Mouse (Mus musculus): ENCODE results near the gene Syndig1l. TPM values are rescaled to one million over a fixed set of nuclear protein-coding genes. Genes with fewer than 3 reads are reported as not detected.

Gene Syndig1l
- total RNA-seq, 1 experiment: 0.09 TPM

DNA sequence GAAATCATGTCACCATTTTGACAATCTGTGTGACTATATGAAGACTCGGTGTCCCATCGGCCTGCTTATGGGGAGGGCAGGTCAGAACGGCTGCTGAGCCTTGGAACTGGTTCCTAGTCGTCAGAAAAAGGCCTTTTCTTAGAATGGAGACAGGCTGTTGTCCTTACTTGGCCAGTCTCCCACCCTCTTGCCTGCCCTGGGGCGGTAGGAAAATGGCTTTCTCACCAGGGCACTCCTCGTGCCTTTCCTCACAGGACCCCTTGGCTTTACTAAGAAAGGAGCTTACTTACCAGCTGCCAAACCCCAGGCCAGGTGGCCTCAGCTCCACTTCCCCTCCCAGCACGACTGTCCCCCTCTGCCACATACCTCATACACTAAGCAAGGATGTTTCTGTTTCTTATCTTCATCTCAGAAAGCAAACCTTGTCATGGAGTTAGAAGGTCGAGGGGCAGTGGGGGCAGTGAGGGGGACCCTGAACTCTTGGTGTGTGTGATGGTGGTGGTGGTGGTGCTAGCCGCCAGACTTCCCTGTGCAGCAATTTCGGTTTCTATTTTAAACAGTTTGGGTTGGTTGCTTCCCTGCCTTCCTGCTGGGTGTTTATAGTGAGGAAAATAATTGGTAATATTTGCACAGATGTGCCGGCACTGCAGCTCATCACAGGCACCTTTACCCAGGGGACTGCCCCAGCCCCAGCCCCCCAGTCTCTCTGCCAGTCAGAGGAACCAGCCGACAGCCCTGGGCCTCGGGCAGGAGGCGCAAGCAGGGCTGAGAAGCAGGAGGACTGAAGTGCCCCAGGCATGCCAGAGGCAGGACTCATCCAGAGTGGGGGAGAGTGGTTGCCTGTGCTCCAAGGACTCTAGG lies 23.7 kb downstream of the Syndig1l start:
- Histone ChIP-seq H3K9ac (ENCODE audit: insufficient read depth, low read depth, low read length, poor library complexity, severe bottlenecking) (no peak overlapping the region), H3K36me3 (ENCODE audit: control insufficient read depth, insufficient read depth, low read length, poor library complexity, severe bottlenecking) (no peaks in the 10 kb centered on the region), H3K27ac (ENCODE audit: insufficient read depth, low read depth, low read length, poor library complexity, severe bottlenecking) (no peak overlapping the region), H3K4me1 (ENCODE audit: control insufficient read depth in 2 of 2, insufficient read depth in 2 of 2, low read length in 2 of 2, poor library complexity in 1 of 2) (peaks cover 0 to 12% of the 10 kb centered on the region in 2 experiments; a peak in 1 of 4 replicates), H3K9me3 (ENCODE audit: control insufficient read depth, insufficient read depth, low read depth, low read length) (no peaks in the 10 kb centered on the region), H3K4me3 (ENCODE audit: insufficient read depth in 1 of 2, low read depth in 1 of 2, low read length in 2 of 2, poor library complexity in 1 of 2, severe bottlenecking in 1 of 2) (no peak overlapping the region)
- in situ Hi-C loops (cut with MboI; ENCODE audit: low sequenced_read_pairs in 2 of 2, unreplicated experiment in 2 of 2): no loop called here
- TF ChIP-seq MAFK (IDR thresholded peaks at IDR 0.05; ENCODE audit: insufficient read depth, low read depth, low read length): no peak
- TF ChIP-seq ZC3H11A (IDR thresholded peaks at IDR 0.05; ENCODE audit: borderline replicate concordance, low read depth, low read length): no peak
- no peak for TF ChIP-seq CHD2 (IDR thresholded peaks at IDR 0.05; ENCODE audit: low read depth, low read length)
- TF ChIP-seq HCFC1 (IDR thresholded peaks at IDR 0.05; ENCODE audit: borderline replicate concordance, insufficient read depth, low read length): no peak
- no peak for TF ChIP-seq ZNF384 (IDR thresholded peaks at IDR 0.05; ENCODE audit: low read depth, low read length)
- no peak for DNase-seq (ENCODE audit: low read depth, low spot score)

DNA sequence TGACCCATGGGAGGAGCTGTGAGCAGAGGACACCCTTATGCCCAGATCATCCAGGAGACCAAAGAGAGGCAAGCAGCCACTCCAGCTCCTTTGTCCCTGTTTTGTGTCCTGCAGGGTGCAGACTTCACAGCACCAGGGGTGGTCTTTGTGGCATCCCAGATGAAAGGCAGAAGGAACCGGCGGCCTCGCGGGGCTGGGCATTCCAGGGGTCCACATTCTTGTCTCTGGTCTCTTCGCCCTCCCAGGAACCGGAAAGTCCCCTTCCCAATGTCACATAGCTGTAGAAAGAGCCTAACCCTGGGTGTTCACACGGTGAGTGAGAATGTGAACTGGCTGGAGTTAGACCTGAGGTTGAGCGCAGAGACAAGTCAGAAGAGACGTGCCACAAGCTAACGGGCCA lies 27.0 kb downstream of the Syndig1l start:
- Histone ChIP-seq H3K4me3 (ENCODE audit: insufficient read depth in 1 of 2, low read depth in 1 of 2, low read length in 2 of 2, poor library complexity in 1 of 2, severe bottlenecking in 1 of 2) (no peak overlapping the region), H3K9me3 (ENCODE audit: control insufficient read depth, insufficient read depth, low read depth, low read length) (no peaks in the 10 kb centered on the region), H3K9ac (ENCODE audit: insufficient read depth, low read depth, low read length, poor library complexity, severe bottlenecking) (no peak overlapping the region), H3K36me3 (ENCODE audit: control insufficient read depth, insufficient read depth, low read length, poor library complexity, severe bottlenecking) (no peaks in the 10 kb centered on the region), H3K4me1 (ENCODE audit: control insufficient read depth in 2 of 2, insufficient read depth in 2 of 2, low read length in 2 of 2, poor library complexity in 1 of 2) (peaks cover 0 to 17% of the 10 kb centered on the region in 2 experiments; a peak in 1 of 4 replicates), H3K27ac (ENCODE audit: insufficient read depth, low read depth, low read length, poor library complexity, severe bottlenecking) (no peak overlapping the region)
- no peak for DNase-seq (ENCODE audit: low read depth, low spot score)
- in situ Hi-C loops (cut with MboI; ENCODE audit: low sequenced_read_pairs in 2 of 2, unreplicated experiment in 2 of 2): no loop called here
- TF ChIP-seq ZC3H11A (IDR thresholded peaks at IDR 0.05; ENCODE audit: borderline replicate concordance, low read depth, low read length) (no peak), ZNF384 (IDR thresholded peaks at IDR 0.05; ENCODE audit: low read depth, low read length) (no peak), HCFC1 (IDR thresholded peaks at IDR 0.05; ENCODE audit: borderline replicate concordance, insufficient read depth, low read length) (no peak)

DNA sequence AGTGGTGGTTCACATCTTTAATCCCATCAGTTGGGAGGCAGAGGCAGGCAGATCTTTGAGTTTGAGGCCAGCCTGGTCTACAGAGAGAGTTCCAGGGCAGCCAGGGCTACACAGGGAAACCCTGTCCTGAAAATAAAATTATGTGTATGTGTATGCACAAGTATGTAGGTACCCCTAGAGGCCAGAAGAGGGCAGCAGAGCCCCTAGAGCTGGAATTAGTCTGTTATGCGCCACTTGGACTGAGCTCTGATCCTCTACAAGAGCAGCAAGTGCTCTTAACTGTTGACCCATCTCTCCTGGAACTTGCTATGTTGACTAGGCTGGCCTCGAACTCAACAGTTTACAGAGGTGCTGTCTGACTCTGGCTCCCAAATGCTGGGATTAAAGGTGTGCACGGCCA lies 28.1 kb downstream of the Syndig1l start:
- no peaks in the 10 kb centered on the region for H3K9me3 ChIP-seq (ENCODE audit: control insufficient read depth, insufficient read depth, low read depth, low read length)
- H3K9ac ChIP-seq (ENCODE audit: insufficient read depth, low read depth, low read length, poor library complexity, severe bottlenecking): no peak overlapping the region
- no peak overlapping the region for H3K27ac ChIP-seq (ENCODE audit: insufficient read depth, low read depth, low read length, poor library complexity, severe bottlenecking)
- in situ Hi-C loops (cut with MboI; ENCODE audit: low sequenced_read_pairs in 2 of 2, unreplicated experiment in 2 of 2): no loop called here
- H3K36me3 ChIP-seq (ENCODE audit: control insufficient read depth, insufficient read depth, low read length, poor library complexity, severe bottlenecking): no peaks in the 10 kb centered on the region
- peaks cover 0 to 17% of the 10 kb centered on the region in 2 experiments; a peak in 1 of 4 replicates for H3K4me1 ChIP-seq (ENCODE audit: control insufficient read depth in 2 of 2, insufficient read depth in 2 of 2, low read length in 2 of 2, poor library complexity in 1 of 2)
- peak; percentile 84 for DNase-seq (ENCODE audit: low read depth, low spot score)
- no peak for TF ChIP-seq MAFK (IDR thresholded peaks at IDR 0.05; ENCODE audit: insufficient read depth, low read depth, low read length)
- no peak for TF ChIP-seq HCFC1 (IDR thresholded peaks at IDR 0.05; ENCODE audit: borderline replicate concordance, insufficient read depth, low read length)
- peak; percentile 54 for TF ChIP-seq ZC3H11A (IDR thresholded peaks at IDR 0.05; ENCODE audit: borderline replicate concordance, low read depth, low read length)
- TF ChIP-seq CHD2 (IDR thresholded peaks at IDR 0.05; ENCODE audit: low read depth, low read length): no peak
- TF ChIP-seq ZNF384 (IDR thresholded peaks at IDR 0.05; ENCODE audit: low read depth, low read length): peak; percentile 54; the same call in 1 of the 2 replicates
- no peak overlapping the region for H3K4me3 ChIP-seq (ENCODE audit: insufficient read depth in 1 of 2, low read depth in 1 of 2, low read length in 2 of 2, poor library complexity in 1 of 2, severe bottlenecking in 1 of 2)

DNA sequence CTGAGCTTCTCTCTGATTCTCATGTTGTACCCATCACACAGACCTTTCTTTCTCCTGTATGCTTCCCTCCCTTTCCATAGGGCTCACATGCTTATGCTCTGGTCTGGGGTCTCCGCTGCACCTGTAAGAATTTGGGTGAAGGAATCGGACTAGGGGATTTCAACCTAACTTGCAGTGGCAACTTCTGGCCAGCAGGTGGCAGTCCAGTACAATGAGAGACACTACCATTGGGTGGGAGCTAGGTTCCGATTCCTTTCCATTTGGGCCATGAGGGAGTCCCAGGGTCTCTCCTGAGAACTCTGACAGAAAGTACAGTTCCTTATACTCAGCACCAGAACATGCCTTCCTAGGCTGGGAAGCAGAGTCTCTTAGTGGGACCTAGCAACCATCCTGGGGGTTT lies 44.7 kb downstream of the Syndig1l start:
- DNase-seq (ENCODE audit: low read depth, low spot score): peak; percentile 69

More for the DNA sequence above, 44.7 kb downstream of the Syndig1l start:
- no peaks in the 10 kb centered on the region; the same call in 1 of the 2 replicates for H3K36me3 ChIP-seq (ENCODE audit: control insufficient read depth, insufficient read depth, low read length, poor library complexity, severe bottlenecking)
- H3K9me3 ChIP-seq (ENCODE audit: control insufficient read depth, insufficient read depth, low read depth, low read length): no peaks in the 10 kb centered on the region
- H3K9ac ChIP-seq (ENCODE audit: insufficient read depth, low read depth, low read length, poor library complexity, severe bottlenecking): no peak overlapping the region
- no peak overlapping the region for H3K4me3 ChIP-seq (ENCODE audit: insufficient read depth in 1 of 2, low read depth in 1 of 2, low read length in 2 of 2, poor library complexity in 1 of 2, severe bottlenecking in 1 of 2)
- H3K27ac ChIP-seq (ENCODE audit: insufficient read depth, low read depth, low read length, poor library complexity, severe bottlenecking): no peak overlapping the region
- TF ChIP-seq MAFK (IDR thresholded peaks at IDR 0.05; ENCODE audit: insufficient read depth, low read depth, low read length) (no peak), ZC3H11A (IDR thresholded peaks at IDR 0.05; ENCODE audit: borderline replicate concordance, low read depth, low read length) (peak; percentile 65), ZNF384 (IDR thresholded peaks at IDR 0.05; ENCODE audit: low read depth, low read length) (0 out of 2 replicates have a peak, but pooled peaks have one; percentile 7)
- in situ Hi-C loops (cut with MboI; ENCODE audit: low sequenced_read_pairs in 2 of 2, unreplicated experiment in 2 of 2): loop anchor here in 1 of 2 experiments (10.0 kb wide), 1 partner anchor 101 kb away; no protein-coding TSS in a partner anchor
- H3K4me1 ChIP-seq (ENCODE audit: control insufficient read depth in 2 of 2, insufficient read depth in 2 of 2, low read length in 2 of 2, poor library complexity in 1 of 2): peaks cover 0 to 6% of the 10 kb centered on the region in 2 experiments; a peak in 1 of 4 replicates

Measured in ES-E14 (cell line).